Mouse (Mus musculus) spleen, adult 12 weeks (tissue): Measurements from ENCODE around the gene Olfr1499.
"Not testable (repeated sequence)": the region's sequence is repeated elsewhere in the genome, so short reads cannot be mapped to it uniquely, and the experiment has no call there.

Experiments used
- DNase-seq: peaks from one replicate; pipeline ENCODE4 v3.0.0; 2022; ENCODE audit warnings: low spot score

Gene Olfr1499

GRCm38 (mm10) chr19:13819347-13819746, at the start of gene Olfr1499:
Olfr1499 (minus strand) TSS chr19:13819447.
- no peak for DNase-seq

GRCm38 (mm10) chr19:13861495-13861894, 42.2 kb upstream of the Olfr1499 start, which contains the start of gene Olfr1502:
Olfr1502 (plus strand) TSS chr19:13861795.
- DNase-seq: no peak

GRCm38 (mm10) chr19:13850592-13850991, 31.3 kb upstream of the Olfr1499 start, which contains the start of gene Olfr1501:
Olfr1501 (minus strand) TSS chr19:13850692.
- not testable (repeated sequence) for DNase-seq

GRCm38 (mm10) chr19:13830388-13830787, 11.1 kb upstream of the Olfr1499 start, which contains the start of gene Olfr1500:
Olfr1500 (minus strand) TSS chr19:13830488.
- no peak for DNase-seq

GRCm38 (mm10) chr19:13828447-13828846, 9.2 kb upstream of the Olfr1499 start:
- no peak for DNase-seq

- DNase-seq: no peak
Observed at GRCm38 (mm10) chr19:13820847-13821246, 1.6 kb upstream of the Olfr1499 start.

- DNase-seq: no peak
Observed at GRCm38 (mm10) chr19:13818827-13819226, 420 bp downstream of the Olfr1499 start.

- DNase-seq: no peak
Observed at GRCm38 (mm10) chr19:13812823-13813222, 6.4 kb downstream of the Olfr1499 start.

- DNase-seq: not testable (repeated sequence)
Observed at GRCm38 (mm10) chr19:13805486-13805885, 13.8 kb downstream of the Olfr1499 start.

GRCm38 (mm10) chr19:13798102-13798501, 21.1 kb downstream of the Olfr1499 start, which contains the start of gene Olfr1497:
Olfr1497 (minus strand) TSS chr19:13798202.
- no peak for DNase-seq

- no peak for DNase-seq
Observed at GRCm38 (mm10) chr19:13777578-13777977, 41.7 kb downstream of the Olfr1499 start, which contains the start of gene Olfr1496. Olfr1496 (plus strand) TSS chr19:13777878.

- no peak for DNase-seq
Observed at GRCm38 (mm10) chr19:13768565-13769276, 50.5 kb downstream of the Olfr1499 start.

GRCm38 (mm10) chr19:13764306-13764705, 54.9 kb downstream of the Olfr1499 start, which contains the start of gene Olfr1495:
Olfr1495 (plus strand) TSS chr19:13764606.
- DNase-seq: no peak
